Mouse (Mus musculus) heart, embryonic 16.5 days (tissue): ENCODE data around the gene Pdxdc1. TPM values are rescaled to one million over a fixed set of nuclear protein-coding genes. Genes with fewer than 3 reads are reported as not detected.

Experiments
- ATAC-seq: fragments of 200-750 bp; cut with Nextera tagmentation; replicated peaks from 2 replicates; pipeline ENCODE4 v1.8.0; 2017; ENCODE audit warnings: moderate number of reproducible peaks; ENCODE audit not compliant: insufficient read depth, low FRiP score; ENCODE audit errors: extremely low read depth
- H3K27ac ChIP-seq: fragments of 300-500 bp; sonication (generic); 2 replicates; pipeline ENCODE4 v1.5.1; 2014; ENCODE audit warnings: mild to moderate bottlenecking, low read length, control low read depth, moderate library complexity
- H3K27me3 ChIP-seq: fragments of 300-500 bp; sonication (generic); 2 replicates; pipeline ENCODE4 v1.6.1; 2014; ENCODE audit warnings: low read length, mixed read lengths; ENCODE audit not compliant: control insufficient read depth, insufficient read depth
- H3K36me3 ChIP-seq: fragments of 300-500 bp; sonication (generic); 2 replicates; pipeline ENCODE4 v1.6.1; 2014; ENCODE audit not compliant: control insufficient read depth, insufficient read depth
- H3K4me1 ChIP-seq: fragments of 300-500 bp; sonication (generic); 2 replicates; pipeline ENCODE4 v1.6.1; 2014; ENCODE audit warnings: low read length, mixed read lengths; ENCODE audit not compliant: control insufficient read depth, insufficient read depth
- H3K4me2 ChIP-seq: fragments of 300-500 bp; sonication (generic); 2 replicates; pipeline ENCODE4 v1.6.1; 2014; ENCODE audit warnings: low read depth, mild to moderate bottlenecking, control low read depth, low read length
- H3K4me3 ChIP-seq: fragments of 300-500 bp; sonication (generic); 2 replicates; pipeline ENCODE4 v1.5.1; 2014; ENCODE audit warnings: mild to moderate bottlenecking, control low read depth, low read length
- H3K9ac ChIP-seq: fragments of 300-500 bp; sonication (generic); 2 replicates; pipeline ENCODE4 v1.6.1; 2014; ENCODE audit warnings: low read length, control low read depth
- H3K9me3 ChIP-seq: fragments of 300-500 bp; sonication (generic); replicated peaks from 2 replicates; pipeline ENCODE4 v1.6.1; 2016; ENCODE audit warnings: low read length; ENCODE audit not compliant: control insufficient read depth
- WGBS: fragments of 180-500 bp; shearing (Covaris S2); extraction: QIAGEN DNeasy Blood & Tissue Kit; methylation state at CpG from one replicate; pipeline ENCODE4 v1.1.7; 2014; 5-methylcytosine and 5-hydroxymethylcytosine counted together
- polyA plus RNA-seq: library from polyadenylated mRNA; unstranded; fragments of >200 nt; fragmentation: Nextera tagmentation; extraction: Ambion mirVana; gene quantifications from 2 replicates; pipeline ENCODE4 v1.2.1, GENCODE M21; 2015

The Pdxdc1 gene
- 58.1 and 65.8 TPM in 2 replicates for polyA plus RNA-seq

- Histone ChIP-seq H3K27ac (peak within 1 kb of the TSS; percentile 84), H3K36me3 (no peaks in the 10 kb centered on the region), H3K4me1 (peaks cover 11% of the 10 kb centered on the region), H3K9ac (peak within 1 kb of the TSS; percentile 92), H3K4me2 (peak within 1 kb of the TSS; percentile 74), H3K4me3 (peak within 1 kb of the TSS; percentile 78), H3K27me3 (no peaks in the 10 kb centered on the region), H3K9me3 (no peaks in the 10 kb centered on the region)
- ATAC-seq, result peak; percentile 95
- whole genome bisulfite sequencing, result under 1% methylated on average over 56 of the region's 57 CpGs
These were observed at the start of gene Pdxdc1, which contains the start of gene Mpv17l for GRCm38 (mm10) chr16:13902888-13903483. Pdxdc1 (minus strand) TSS chr16:13903131. Mpv17l (plus strand) TSS chr16:13903161.

GRCm38 (mm10) chr16:13951245-13951644 is 48.3 kb upstream of the Pdxdc1 start:
- Histone ChIP-seq H3K9ac (no peak overlapping the region), H3K27me3 (no peaks in the 10 kb centered on the region), H3K4me3 (no peak overlapping the region), H3K27ac (no peak overlapping the region), H3K4me1 (no peaks in the 10 kb centered on the region), H3K9me3 (no peaks in the 10 kb centered on the region), H3K4me2 (no peak overlapping the region), H3K36me3 (no peaks in the 10 kb centered on the region)
- no peak for ATAC-seq
- 76% methylated on average over 3 of the region's 3 CpGs for WGBS

- Histone ChIP-seq H3K4me3 (no peak overlapping the region), H3K4me2 (no peak overlapping the region), H3K27ac (no peak overlapping the region), H3K27me3 (peaks cover 10% of the 10 kb centered on the region), H3K9ac (no peak overlapping the region), H3K9me3 (no peaks in the 10 kb centered on the region), H3K36me3 (no peaks in the 10 kb centered on the region), H3K4me1 (no peaks in the 10 kb centered on the region)
- WGBS, result 83% methylated on average over 1 of the region's 1 CpGs
- ATAC-seq, result no peak
These were observed 43.4 kb upstream of the Pdxdc1 start for GRCm38 (mm10) chr16:13946306-13946705.

- no peak overlapping the region for H3K4me3 ChIP-seq
- H3K9me3 ChIP-seq, result no peaks in the 10 kb centered on the region
- no peak overlapping the region for H3K4me2 ChIP-seq
- ATAC-seq, result no peak
- H3K36me3 ChIP-seq, result no peaks in the 10 kb centered on the region
- H3K4me1 ChIP-seq, result peaks cover 2% of the 10 kb centered on the region; the same call in 1 of the 2 replicates
- 51% methylated on average over 4 of the region's 4 CpGs for WGBS
- H3K27ac ChIP-seq, result no peak overlapping the region
- no peak overlapping the region for H3K9ac ChIP-seq
- H3K27me3 ChIP-seq, result peaks cover 18% of the 10 kb centered on the region
These were observed 42.2 kb upstream of the Pdxdc1 start for GRCm38 (mm10) chr16:13945153-13945552.

- Histone ChIP-seq H3K27ac (no peak overlapping the region), H3K36me3 (no peaks in the 10 kb centered on the region), H3K27me3 (peaks cover 19% of the 10 kb centered on the region), H3K4me3 (no peak overlapping the region), H3K4me1 (peaks cover 2% of the 10 kb centered on the region; the same call in 1 of the 2 replicates), H3K9me3 (no peaks in the 10 kb centered on the region), H3K9ac (no peak overlapping the region), H3K4me2 (no peak overlapping the region)
- no peak for ATAC-seq
- WGBS, result 68% methylated on average over 5 of the region's 5 CpGs
These were observed 41.8 kb upstream of the Pdxdc1 start for GRCm38 (mm10) chr16:13944752-13945151.

- ATAC-seq, result no peak
- H3K4me3 ChIP-seq, result no peak overlapping the region
- no peak overlapping the region for H3K4me2 ChIP-seq
- H3K9me3 ChIP-seq, result no peaks in the 10 kb centered on the region
- no peak overlapping the region for H3K9ac ChIP-seq
- no peak overlapping the region for H3K27ac ChIP-seq
- 56% methylated on average over 4 of the region's 4 CpGs for whole genome bisulfite sequencing
- H3K27me3 ChIP-seq, result peaks cover 22% of the 10 kb centered on the region
- H3K36me3 ChIP-seq, result no peaks in the 10 kb centered on the region
- peaks cover 2% of the 10 kb centered on the region; the same call in 1 of the 2 replicates for H3K4me1 ChIP-seq
These were observed 41.2 kb upstream of the Pdxdc1 start for GRCm38 (mm10) chr16:13944178-13944577.

- Histone ChIP-seq H3K4me1 (peaks cover 2% of the 10 kb centered on the region; the same call in 1 of the 2 replicates), H3K9ac (peak overlapping the region; percentile 75), H3K9me3 (no peaks in the 10 kb centered on the region), H3K27me3 (peaks cover 22% of the 10 kb centered on the region), H3K4me2 (peak overlapping the region; percentile 99), H3K36me3 (no peaks in the 10 kb centered on the region), H3K4me3 (peak overlapping the region; percentile 68), H3K27ac (no peak overlapping the region)
- 3% methylated on average over 34 of the region's 34 CpGs for WGBS
- ATAC-seq, result peak; percentile 58
These were observed 38.0 kb upstream of the Pdxdc1 start for GRCm38 (mm10) chr16:13940847-13941395.

GRCm38 (mm10) chr16:13940139-13940846 is 37.4 kb upstream of the Pdxdc1 start:
- no peaks in the 10 kb centered on the region for H3K9me3 ChIP-seq
- H3K36me3 ChIP-seq, result no peaks in the 10 kb centered on the region
- H3K4me3 ChIP-seq, result peak overlapping the region; percentile 68
- 5% methylated on average over 28 of the region's 28 CpGs for WGBS
- no peak overlapping the region for H3K27ac ChIP-seq
- H3K27me3 ChIP-seq, result peaks cover 22% of the 10 kb centered on the region
- ATAC-seq, result peak; percentile 85
- H3K4me2 ChIP-seq, result peak overlapping the region; percentile 99
- peaks cover 2% of the 10 kb centered on the region; the same call in 1 of the 2 replicates for H3K4me1 ChIP-seq
- H3K9ac ChIP-seq, result peak overlapping the region; percentile 75
